Mouse (Mus musculus) liver, adult 2 months (tissue): ENCODE measurements around the gene Tm7sf2. TPM values are rescaled to one million over a fixed set of nuclear protein-coding genes. Genes with fewer than 3 reads are reported as not detected.

ENCODE experiments used
- DNase-seq: peaks from one replicate; pipeline ENCODE4 v3.0.0-alpha.2; 2011; ENCODE audit warnings: low read depth, low spot score; ENCODE audit errors: extremely low read depth
- H3K27ac ChIP-seq: fragments of 200-500 bp; replicated peaks from 2 replicates; pipeline ENCODE4 v1.5.1; 2012; ENCODE audit warnings: low read depth, mild to moderate bottlenecking, control low read depth, inconsistent platforms, low read length; ENCODE audit not compliant: insufficient read depth
- H3K27me3 ChIP-seq: fragments of 200-500 bp; 2 replicates; pipeline ENCODE4 v1.6.1; 2012; ENCODE audit warnings: mild to moderate bottlenecking, moderate library complexity, low read length, inconsistent platforms; ENCODE audit not compliant: control insufficient read depth, insufficient read depth
- H3K36me3 ChIP-seq: fragments of 200-500 bp; 2 replicates; pipeline ENCODE4 v1.6.1; 2012; ENCODE audit warnings: low read length, inconsistent platforms; ENCODE audit not compliant: control insufficient read depth, insufficient read depth
- H3K4me1 ChIP-seq: fragments of 200-500 bp; 2 replicates; pipeline ENCODE4 v1.6.1; 2011; ENCODE audit warnings: low read length; ENCODE audit not compliant: control insufficient read depth, insufficient read depth
- H3K4me3 ChIP-seq: fragments of 200-500 bp; 2 replicates; pipeline ENCODE4 v1.5.1; 2011; ENCODE audit warnings: low read depth, mild to moderate bottlenecking, control low read depth, low read length, moderate library complexity; ENCODE audit not compliant: insufficient read depth
- H3K79me2 ChIP-seq: fragments of 200-500 bp; 2 replicates; pipeline ENCODE4 v1.6.1; 2012; ENCODE audit warnings: inconsistent platforms, mild to moderate bottlenecking, low read length, moderate library complexity; ENCODE audit not compliant: control insufficient read depth, insufficient read depth
- H3K9ac ChIP-seq: fragments of 200-500 bp; 2 replicates; pipeline ENCODE4 v1.6.1; 2012; ENCODE audit warnings: low read depth, mild to moderate bottlenecking, control low read depth, inconsistent platforms, low read length
- CTCF ChIP-seq: fragments of 200-500 bp; IDR thresholded peaks from 2 replicates; pipeline ENCODE4 v1.5.1; 2011; ENCODE audit warnings: low read depth, low read length, control low read depth
- POLR2A ChIP-seq: fragments of 200-500 bp; IDR thresholded peaks from 2 replicates; pipeline ENCODE4 v1.6.1; 2011; ENCODE audit warnings: low read length, control low read depth; ENCODE audit not compliant: insufficient read depth; ENCODE audit errors: extremely low read depth
- WGBS: fragments of 180-500 bp; shearing (Covaris S2); methylation state at CpG from one replicate; pipeline ENCODE4 v1.1.7; 2018; 5-methylcytosine and 5-hydroxymethylcytosine counted together
- polyA plus RNA-seq: library from polyadenylated mRNA; depleted of rRNA; stranded (reverse); fragments of >200 nt; gene quantifications from 2 replicates; pipeline ENCODE4 v1.2.3, GENCODE M21; 2012; rRNA removed
- total RNA-seq: library from RNA; depleted of rRNA; stranded (reverse); fragments of >200 nt; gene quantifications from 2 replicates; pipeline ENCODE4 v1.2.3, GENCODE M21; 2014; rRNA removed

The Tm7sf2 gene
- total and polyA plus RNA-seq, 2 experiments: 185 to 503 TPM

DNA sequence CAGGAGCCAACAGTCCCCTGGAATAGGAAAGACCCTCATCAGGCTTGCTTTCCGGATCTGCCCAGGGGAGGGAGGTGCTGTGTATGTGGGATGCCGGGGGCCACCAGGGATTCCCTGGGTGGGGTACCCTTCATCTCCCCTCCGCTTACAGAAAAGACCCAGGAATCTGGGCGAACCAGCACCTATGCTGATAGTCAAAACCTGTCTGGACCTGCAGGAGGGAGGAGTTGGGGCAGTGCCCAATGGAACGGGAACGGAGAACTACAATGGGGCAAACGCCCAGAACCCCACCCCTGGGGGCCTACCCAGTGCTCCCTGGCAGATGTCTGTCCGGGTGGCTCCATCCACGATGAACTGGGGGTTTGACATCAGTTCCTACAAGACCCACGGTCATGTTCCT lies 54.5 kb downstream of the Tm7sf2 start:
- DNase-seq: no peak
- Histone ChIP-seq H3K4me3 (no peak overlapping the region), H3K27me3 (no peaks in the 10 kb centered on the region), H3K27ac (no peak overlapping the region), H3K4me1 (peaks cover 10% of the 10 kb centered on the region), H3K36me3 (no peaks in the 10 kb centered on the region; the same call in 1 of the 2 replicates), H3K9ac (no peak overlapping the region), H3K79me2 (no peaks in the 10 kb centered on the region)
- no peak for TF ChIP-seq POLR2A
- no peak for TF ChIP-seq CTCF
- 93% methylated on average over 10 of the region's 10 CpGs for WGBS

Other genes with a start within 250 kb of the Tm7sf2 start
- 5.2 and 5.9 TPM in 2 replicates for gene Frmd8, start 193.1 kb downstream of the Tm7sf2 start, total RNA-seq
- gene Frmd8, start 193.1 kb downstream of the Tm7sf2 start, polyA plus RNA-seq: 10.3 and 14.2 TPM in 2 replicates
- 8.6 and 13.0 TPM in 2 replicates for gene Slc25a45, start 190.6 kb downstream of the Tm7sf2 start, total RNA-seq
- 52.8 and 57.7 TPM in 2 replicates for gene Slc25a45, start 190.6 kb downstream of the Tm7sf2 start, polyA plus RNA-seq
- 0.18 and 0.27 TPM in 2 replicates for gene Tigd3, start 174.2 kb downstream of the Tm7sf2 start, total RNA-seq
- gene Tigd3, start 174.2 kb downstream of the Tm7sf2 start, polyA plus RNA-seq: 0.16 and 0.24 TPM in 2 replicates
- 10.3 and 10.7 TPM in 2 replicates for gene Dpf2, start 155.4 kb downstream of the Tm7sf2 start, total RNA-seq
- gene Dpf2, start 155.4 kb downstream of the Tm7sf2 start, polyA plus RNA-seq: 28.8 and 40.0 TPM in 2 replicates
- 1.7 and 2.1 TPM in 2 replicates for gene Cdc42ep2, start 143.6 kb downstream of the Tm7sf2 start, total RNA-seq
- gene Cdc42ep2, start 143.6 kb downstream of the Tm7sf2 start, polyA plus RNA-seq: 2.1 and 2.4 TPM in 2 replicates
- 6.7 and 8.3 TPM in 2 replicates for gene Pola2, start 104.2 kb downstream of the Tm7sf2 start, total RNA-seq
- gene Pola2, start 104.2 kb downstream of the Tm7sf2 start, polyA plus RNA-seq: 10.5 and 14.3 TPM in 2 replicates
- not detected in 2 replicates for gene Slc22a20, start 82.2 kb downstream of the Tm7sf2 start, total RNA-seq
- not detected in 2 replicates for gene Slc22a20, start 82.2 kb downstream of the Tm7sf2 start, polyA plus RNA-seq
- 8.0 and 9.9 TPM in 2 replicates for gene Capn1, start 52.5 kb downstream of the Tm7sf2 start, total RNA-seq
- gene Capn1, start 52.5 kb downstream of the Tm7sf2 start, polyA plus RNA-seq: 10.6 and 12.7 TPM in 2 replicates
- gene Syvn1, start 21.8 kb downstream of the Tm7sf2 start, total RNA-seq: 7.6 and 15.2 TPM in 2 replicates
- gene Syvn1, start 21.8 kb downstream of the Tm7sf2 start, polyA plus RNA-seq: 53.0 and 64.7 TPM in 2 replicates
- gene Mrpl49, start 10.6 kb downstream of the Tm7sf2 start, total RNA-seq: 27.1 and 27.2 TPM in 2 replicates
- gene Mrpl49, start 10.6 kb downstream of the Tm7sf2 start, polyA plus RNA-seq: 13.6 and 16.8 TPM in 2 replicates
- gene Fau, start 10.5 kb downstream of the Tm7sf2 start, total RNA-seq: 455 and 560 TPM in 2 replicates
- gene Fau, start 10.5 kb downstream of the Tm7sf2 start, polyA plus RNA-seq: 715 and 820 TPM in 2 replicates
- 10.9 and 12.6 TPM in 2 replicates for gene Znhit2, start 7.2 kb downstream of the Tm7sf2 start, total RNA-seq
- gene Znhit2, start 7.2 kb downstream of the Tm7sf2 start, polyA plus RNA-seq: 52.6 and 52.7 TPM in 2 replicates
- 16.0 and 19.8 TPM in 2 replicates for gene Vps51, start 8.9 kb upstream of the Tm7sf2 start, total RNA-seq
- 30.4 and 36.3 TPM in 2 replicates for gene Vps51, start 8.9 kb upstream of the Tm7sf2 start, polyA plus RNA-seq
- gene Tmem262, start 11.7 kb upstream of the Tm7sf2 start, total RNA-seq: not detected in 2 replicates
- gene Tmem262, start 11.7 kb upstream of the Tm7sf2 start, polyA plus RNA-seq: not detected in 2 replicates
- gene Gm28374, start 13.9 kb upstream of the Tm7sf2 start, total RNA-seq: 0.34 and 0.46 TPM in 2 replicates
- 0.20 TPM in 1 of 2 replicates, not detected in the other for gene Gm28374, start 13.9 kb upstream of the Tm7sf2 start, polyA plus RNA-seq
- 7.9 and 11.0 TPM in 2 replicates for gene Zfpl1, start 16.6 kb upstream of the Tm7sf2 start, total RNA-seq
- 45.1 and 49.1 TPM in 2 replicates for gene Zfpl1, start 16.6 kb upstream of the Tm7sf2 start, polyA plus RNA-seq
- gene Cdca5, start 16.6 kb upstream of the Tm7sf2 start, total RNA-seq: 0.28 and 0.47 TPM in 2 replicates
- 0.18 and 0.20 TPM in 2 replicates for gene Cdca5, start 16.6 kb upstream of the Tm7sf2 start, polyA plus RNA-seq
- not detected in 2 replicates for gene AC131692.1, start 26.0 kb upstream of the Tm7sf2 start, total RNA-seq
- gene AC131692.1, start 26.0 kb upstream of the Tm7sf2 start, polyA plus RNA-seq: not detected in 2 replicates
- not detected in 2 replicates for gene Naaladl1, start 37.4 kb upstream of the Tm7sf2 start, total RNA-seq
- not detected in 2 replicates for gene Naaladl1, start 37.4 kb upstream of the Tm7sf2 start, polyA plus RNA-seq
- gene Sac3d1, start 50.3 kb upstream of the Tm7sf2 start, total RNA-seq: 4.0 and 4.9 TPM in 2 replicates
- gene Sac3d1, start 50.3 kb upstream of the Tm7sf2 start, polyA plus RNA-seq: 19.4 and 22.0 TPM in 2 replicates
- 7.2 and 10.5 TPM in 2 replicates for gene Snx15, start 59.9 kb upstream of the Tm7sf2 start, total RNA-seq
- gene Snx15, start 59.9 kb upstream of the Tm7sf2 start, polyA plus RNA-seq: 19.1 and 20.5 TPM in 2 replicates
- 0.74 and 1.6 TPM in 2 replicates for gene Batf2, start 72.6 kb upstream of the Tm7sf2 start, total RNA-seq
- gene Batf2, start 72.6 kb upstream of the Tm7sf2 start, polyA plus RNA-seq: 1.1 and 2.4 TPM in 2 replicates
- gene Arl2, start 73.2 kb upstream of the Tm7sf2 start, total RNA-seq: 2.5 and 3.0 TPM in 2 replicates
- 13.9 and 16.3 TPM in 2 replicates for gene Arl2, start 73.2 kb upstream of the Tm7sf2 start, polyA plus RNA-seq
- gene Majin, start 116.0 kb upstream of the Tm7sf2 start, total RNA-seq: not detected in 2 replicates
- 0.14 TPM in 1 of 2 replicates, not detected in the other for gene Majin, start 116.0 kb upstream of the Tm7sf2 start, polyA plus RNA-seq
- 0.27 and 0.28 TPM in 2 replicates for gene Gpha2, start 158.0 kb upstream of the Tm7sf2 start, total RNA-seq
- not detected in 2 replicates for gene Gpha2, start 158.0 kb upstream of the Tm7sf2 start, polyA plus RNA-seq
- gene Ppp2r5b, start 167.5 kb upstream of the Tm7sf2 start, total RNA-seq: 3.2 and 3.3 TPM in 2 replicates
- gene Ppp2r5b, start 167.5 kb upstream of the Tm7sf2 start, polyA plus RNA-seq: 12.5 and 14.5 TPM in 2 replicates
- 9.1 and 16.0 TPM in 2 replicates for gene Atg2a, start 173.3 kb upstream of the Tm7sf2 start, total RNA-seq
- 26.8 and 32.3 TPM in 2 replicates for gene Atg2a, start 173.3 kb upstream of the Tm7sf2 start, polyA plus RNA-seq
- 25.3 and 29.7 TPM in 2 replicates for gene Ehd1, start 208.4 kb upstream of the Tm7sf2 start, total RNA-seq
- 140 and 154 TPM in 2 replicates for gene Ehd1, start 208.4 kb upstream of the Tm7sf2 start, polyA plus RNA-seq
- 3.1 and 4.6 TPM in 2 replicates for gene Cdc42bpg, start 238.1 kb upstream of the Tm7sf2 start, total RNA-seq
- 6.7 and 7.3 TPM in 2 replicates for gene Cdc42bpg, start 238.1 kb upstream of the Tm7sf2 start, polyA plus RNA-seq